Mouse (Mus musculus) neural tube, embryonic 12.5 days (tissue): ENCODE measurements around the gene Mier2. TPM values are rescaled to one million over a fixed set of nuclear protein-coding genes. Genes with fewer than 3 reads are reported as not detected.
A peak's percentile ranks its signal among the peaks of the same experiment; 100 is the strongest.

Experiments
- ATAC-seq: fragments of 200-750 bp; cut with Nextera tagmentation; 2 replicates; pipeline ENCODE4 v1.8.0; 2017; ENCODE audit warnings: low read depth, mild to moderate bottlenecking, moderate TSS enrichment, moderate library complexity; ENCODE audit not compliant: low FRiP score
- H3K27ac ChIP-seq: fragments of 300-500 bp; sonication (generic); 2 replicates; pipeline ENCODE4 v1.5.1; 2016
- H3K27me3 ChIP-seq: fragments of 300-500 bp; sonication (generic); replicated peaks from 2 replicates; pipeline ENCODE4 v1.6.1; 2016; ENCODE audit warnings: mild to moderate bottlenecking
- H3K36me3 ChIP-seq: fragments of 300-500 bp; sonication (generic); 2 replicates; pipeline ENCODE4 v1.6.1; 2016; ENCODE audit warnings: mild to moderate bottlenecking
- H3K4me1 ChIP-seq: fragments of 300-500 bp; sonication (generic); 2 replicates; pipeline ENCODE4 v1.6.1; 2016
- H3K4me2 ChIP-seq: fragments of 300-500 bp; sonication (generic); replicated peaks from 2 replicates; pipeline ENCODE4 v1.6.1; 2016; ENCODE audit warnings: mild to moderate bottlenecking
- H3K4me3 ChIP-seq: fragments of 300-500 bp; sonication (generic); 2 replicates; pipeline ENCODE4 v1.5.1; 2016
- H3K9ac ChIP-seq: fragments of 300-500 bp; sonication (generic); 2 replicates; pipeline ENCODE4 v1.6.1; 2016; ENCODE audit warnings: mild to moderate bottlenecking
- H3K9me3 ChIP-seq: fragments of 300-500 bp; sonication (generic); 2 replicates; pipeline ENCODE4 v1.6.1; 2016; ENCODE audit warnings: mild to moderate bottlenecking
- WGBS: fragments of 180-500 bp; shearing (Covaris S2); methylation state at CpG from one replicate; pipeline ENCODE4 v1.1.7; 2016; 5-methylcytosine and 5-hydroxymethylcytosine counted together
- polyA plus RNA-seq: library from polyadenylated mRNA; unstranded; fragments of >200 nt; fragmentation: Nextera tagmentation; extraction: Ambion mirVana; gene quantifications from 2 replicates; pipeline ENCODE4 v1.2.1, GENCODE M21; 2016

The Mier2 gene
- polyA plus RNA-seq, 1 experiment from 2014 or later, result 67.4 TPM

DNA sequence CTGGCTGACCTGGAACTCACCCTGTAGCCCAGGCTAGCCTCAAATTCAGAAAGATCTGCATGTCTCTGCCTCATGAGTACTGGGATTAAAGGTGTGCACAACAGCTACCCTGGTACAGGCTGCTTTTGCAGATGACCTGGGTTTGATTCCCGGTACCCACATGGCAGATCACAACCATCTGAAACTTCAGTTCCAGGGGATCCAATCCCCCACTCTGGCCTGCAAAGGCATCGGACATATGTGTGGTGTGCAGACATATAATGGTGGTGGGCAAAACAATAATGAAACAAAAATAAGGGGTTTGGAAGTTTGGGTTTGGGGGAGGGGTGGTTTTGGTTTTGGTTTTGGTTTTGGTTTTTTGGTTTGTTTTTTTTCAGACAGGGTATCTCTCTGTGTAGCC, 16.3 kb upstream of the Mier2 start:
- H3K27ac ChIP-seq, result no peak overlapping the region
- H3K36me3 ChIP-seq, result no peaks in the 10 kb centered on the region
- no peaks in the 10 kb centered on the region for H3K4me1 ChIP-seq
- H3K27me3 ChIP-seq, result no peaks in the 10 kb centered on the region
- no peaks in the 10 kb centered on the region for H3K9me3 ChIP-seq
- no peak overlapping the region for H3K9ac ChIP-seq
- no peak overlapping the region for H3K4me2 ChIP-seq
- no peak overlapping the region for H3K4me3 ChIP-seq
- no peak for ATAC-seq
- WGBS, result 92% methylated on average over 2 of the region's 2 CpGs

DNA sequence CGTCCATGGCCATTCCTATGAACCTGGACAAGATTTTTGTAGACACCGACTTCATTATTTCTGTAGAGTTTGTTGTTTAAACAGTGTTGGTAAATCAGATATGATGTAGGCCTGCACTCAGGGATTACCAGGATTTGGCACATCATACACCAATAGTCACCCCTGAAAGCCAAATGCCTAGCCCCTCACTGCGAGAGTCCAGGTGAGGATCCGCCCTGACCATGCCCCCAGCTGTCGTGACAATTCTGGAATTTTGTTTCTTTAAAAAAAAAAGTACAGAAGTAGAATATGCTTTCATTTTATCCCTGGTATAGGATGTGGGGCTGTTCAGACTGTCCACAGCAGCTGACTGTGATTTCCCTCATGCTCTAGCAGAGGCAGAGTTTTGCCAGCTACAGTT, 14.9 kb upstream of the Mier2 start:
- no peak for ATAC-seq
- peaks cover 4% of the 10 kb centered on the region; the same call in 1 of the 2 replicates for H3K9me3 ChIP-seq
- H3K27me3 ChIP-seq, result no peaks in the 10 kb centered on the region
- no peak overlapping the region for H3K27ac ChIP-seq
- H3K9ac ChIP-seq, result no peak overlapping the region
- no peak overlapping the region for H3K4me3 ChIP-seq
- 89% methylated on average over 5 of the region's 5 CpGs for WGBS
- H3K4me1 ChIP-seq, result no peaks in the 10 kb centered on the region
- H3K36me3 ChIP-seq, result no peaks in the 10 kb centered on the region
- no peak overlapping the region for H3K4me2 ChIP-seq

DNA sequence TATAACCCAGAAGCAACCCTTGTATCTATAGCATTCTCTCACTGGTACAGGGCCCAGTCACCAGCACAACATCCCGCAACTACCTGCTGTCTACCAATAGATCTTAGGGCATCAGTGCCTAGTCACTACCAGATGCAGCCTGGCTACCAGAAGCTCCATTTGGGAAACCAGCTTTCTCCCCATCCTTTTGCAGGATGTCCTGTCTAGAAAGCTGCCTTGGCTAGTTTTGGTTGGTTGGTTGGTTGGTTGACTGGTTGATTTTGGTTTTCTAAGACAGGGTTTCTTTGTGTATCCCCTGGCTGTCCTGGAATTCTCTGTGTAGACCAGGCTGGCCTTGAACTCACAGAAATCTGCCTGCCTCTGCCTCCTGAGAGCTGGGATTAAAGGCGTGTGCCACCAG, 4.7 kb upstream of the Mier2 start:
- Histone ChIP-seq H3K4me3 (no peak overlapping the region), H3K27me3 (no peaks in the 10 kb centered on the region), H3K36me3 (no peaks in the 10 kb centered on the region), H3K4me2 (no peak overlapping the region), H3K4me1 (no peaks in the 10 kb centered on the region; the same call in 1 of the 2 replicates), H3K9ac (no peak overlapping the region), H3K27ac (no peak overlapping the region), H3K9me3 (peaks cover 5% of the 10 kb centered on the region; the same call in 1 of the 2 replicates)
- no peak for ATAC-seq
- 87% methylated on average over 2 of the region's 2 CpGs for WGBS

DNA sequence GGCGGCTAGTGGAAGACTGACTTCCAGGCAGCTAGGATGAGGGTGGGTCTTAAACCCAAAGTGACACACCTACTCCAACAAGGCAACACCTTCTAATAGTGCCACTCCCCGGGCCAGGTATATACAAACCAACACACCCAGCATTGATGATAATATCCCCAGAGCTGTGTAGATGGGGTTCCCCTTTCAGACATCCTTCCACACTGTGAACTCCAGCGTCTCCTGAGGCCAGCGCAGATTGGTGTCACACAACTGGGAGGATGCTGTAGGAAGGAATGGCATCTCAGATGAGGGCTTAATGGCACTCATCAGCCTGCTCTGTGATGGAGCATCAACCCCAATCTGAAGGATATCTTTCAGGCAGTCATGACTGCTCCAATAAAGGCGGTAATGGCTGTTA, 2.5 kb upstream of the Mier2 start:
- Histone ChIP-seq H3K4me1 (peaks cover 18% of the 10 kb centered on the region), H3K4me2 (no peak overlapping the region), H3K9ac (no peak overlapping the region), H3K9me3 (no peaks in the 10 kb centered on the region), H3K4me3 (no peak overlapping the region), H3K27ac (no peak overlapping the region), H3K27me3 (no peaks in the 10 kb centered on the region), H3K36me3 (no peaks in the 10 kb centered on the region)
- no peak for ATAC-seq
- 93% methylated on average over 5 of the region's 5 CpGs for WGBS

DNA sequence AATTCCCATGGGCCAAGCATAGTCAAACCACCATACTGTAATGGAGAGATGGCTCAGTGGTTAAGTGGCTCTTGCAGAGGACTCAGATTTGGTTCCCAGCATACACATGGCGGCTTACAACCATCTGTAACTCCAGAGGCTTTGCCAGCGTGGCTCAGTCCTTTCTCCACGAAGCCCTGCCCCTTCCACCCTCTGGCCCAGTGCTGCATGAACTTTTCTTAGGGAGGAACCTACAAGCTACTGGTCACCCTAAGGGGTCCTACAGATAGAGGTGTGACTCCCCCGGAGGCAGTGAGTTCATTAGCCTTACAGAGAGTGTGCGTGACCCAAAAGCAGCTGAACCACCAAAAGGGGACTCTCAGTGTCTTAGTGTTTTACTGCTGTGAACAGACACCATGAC, 2.0 kb upstream of the Mier2 start:
- Histone ChIP-seq H3K36me3 (no peaks in the 10 kb centered on the region), H3K4me3 (no peak overlapping the region), H3K4me1 (peaks cover 22% of the 10 kb centered on the region), H3K9ac (no peak overlapping the region), H3K4me2 (no peak overlapping the region), H3K27ac (no peak overlapping the region), H3K9me3 (no peaks in the 10 kb centered on the region), H3K27me3 (no peaks in the 10 kb centered on the region)
- ATAC-seq, result no peak
- WGBS, result 93% methylated on average over 5 of the region's 5 CpGs

DNA sequence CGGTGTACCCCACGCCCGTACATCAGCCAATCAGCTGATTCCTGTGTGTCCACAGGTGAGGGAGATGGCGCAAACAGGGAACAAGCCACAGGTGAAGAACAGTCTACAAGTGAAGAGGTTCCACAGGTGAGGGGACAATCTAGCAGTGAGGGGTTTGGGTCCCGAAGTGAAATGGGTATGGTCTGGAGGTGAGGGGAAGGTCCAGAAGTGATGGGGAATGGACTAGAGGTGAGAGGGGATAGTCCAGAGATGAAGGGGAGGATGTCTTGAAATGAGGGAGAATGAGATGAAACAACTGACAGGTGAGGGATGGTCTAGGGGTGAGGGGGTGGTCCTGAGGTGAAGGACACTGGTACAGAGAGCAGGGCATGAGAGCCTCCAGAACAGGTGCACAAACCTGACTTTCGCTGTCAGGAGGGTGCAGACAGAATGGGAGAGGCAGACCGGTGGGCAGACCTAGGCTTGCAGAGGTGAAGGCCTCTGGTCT, 282 bp upstream of the Mier2 start:
- H3K9ac ChIP-seq, result peak overlapping the region; percentile 94
- peaks cover 22% of the 10 kb centered on the region for H3K4me1 ChIP-seq
- H3K9me3 ChIP-seq, result no peaks in the 10 kb centered on the region
- WGBS, result 25% methylated on average over 7 of the region's 7 CpGs
- H3K4me2 ChIP-seq, result peak overlapping the region; percentile 90
- ATAC-seq, result peak; percentile 14; the same call in 1 of the 2 replicates
- peak overlapping the region; percentile 95 for H3K4me3 ChIP-seq
- H3K27ac ChIP-seq, result no peak overlapping the region
- H3K36me3 ChIP-seq, result peaks cover under 1% of the 10 kb centered on the region
- no peaks in the 10 kb centered on the region for H3K27me3 ChIP-seq

DNA sequence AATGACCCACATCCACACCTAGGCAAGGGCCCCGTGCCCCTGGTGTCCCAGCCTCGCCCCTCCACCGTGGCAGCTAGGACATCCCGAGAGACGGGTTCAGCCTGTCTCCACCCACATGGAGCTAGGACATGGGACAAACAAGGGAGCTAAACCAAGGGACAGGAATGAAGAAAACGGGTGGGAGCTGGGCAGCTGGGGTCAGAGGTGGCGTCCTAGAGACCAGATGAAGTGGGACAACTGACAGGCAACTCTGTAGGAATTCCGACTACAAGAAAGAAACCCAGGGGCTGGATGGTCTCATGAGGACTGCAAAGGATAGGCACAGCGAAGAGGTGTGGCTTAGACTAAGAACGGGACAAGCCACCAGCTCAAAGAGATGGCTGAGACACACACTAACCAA, 1.3 kb downstream of the Mier2 start:
- peak overlapping the region; percentile 94; the same call in 1 of the 2 replicates for H3K9ac ChIP-seq
- H3K9me3 ChIP-seq, result no peaks in the 10 kb centered on the region
- H3K4me2 ChIP-seq, result peak overlapping the region; percentile 90
- peaks cover 22% of the 10 kb centered on the region for H3K4me1 ChIP-seq
- 0 out of 2 replicates have a peak, but pooled peaks have one; percentile 3 for ATAC-seq
- WGBS, result 44% methylated on average over 10 of the region's 10 CpGs
- no peak overlapping the region for H3K27ac ChIP-seq
- peak overlapping the region; percentile 95 for H3K4me3 ChIP-seq
- no peaks in the 10 kb centered on the region for H3K27me3 ChIP-seq
- peaks cover 17% of the 10 kb centered on the region for H3K36me3 ChIP-seq

DNA sequence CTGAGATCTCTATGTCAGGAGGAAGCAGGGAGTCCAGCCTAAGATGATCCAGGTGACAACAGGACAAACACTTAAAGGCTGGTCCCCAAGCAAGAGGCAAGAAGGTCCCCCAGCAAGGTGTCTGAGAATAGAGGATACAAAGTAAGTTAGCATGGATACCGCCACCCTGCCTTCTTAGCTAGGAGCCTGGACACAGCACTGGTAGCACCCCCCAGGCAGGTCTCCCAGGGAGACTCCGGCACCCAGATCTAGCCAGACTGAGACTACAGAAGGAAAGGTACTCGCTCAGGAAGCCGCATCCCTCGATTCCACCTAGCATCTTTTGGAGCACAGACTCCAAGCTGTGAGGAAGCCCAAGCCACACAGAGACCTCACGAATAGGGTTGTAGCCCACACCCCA, 1.8 kb downstream of the Mier2 start:
- Histone ChIP-seq H3K27me3 (no peaks in the 10 kb centered on the region), H3K4me3 (peak overlapping the region; percentile 95; the same call in 1 of the 2 replicates), H3K4me2 (peak overlapping the region; percentile 90), H3K9me3 (no peaks in the 10 kb centered on the region), H3K4me1 (peaks cover 22% of the 10 kb centered on the region), H3K36me3 (peaks cover 22% of the 10 kb centered on the region), H3K27ac (no peak overlapping the region), H3K9ac (no peak overlapping the region)
- ATAC-seq, result no peak
- 92% methylated on average over 6 of the region's 6 CpGs for WGBS

DNA sequence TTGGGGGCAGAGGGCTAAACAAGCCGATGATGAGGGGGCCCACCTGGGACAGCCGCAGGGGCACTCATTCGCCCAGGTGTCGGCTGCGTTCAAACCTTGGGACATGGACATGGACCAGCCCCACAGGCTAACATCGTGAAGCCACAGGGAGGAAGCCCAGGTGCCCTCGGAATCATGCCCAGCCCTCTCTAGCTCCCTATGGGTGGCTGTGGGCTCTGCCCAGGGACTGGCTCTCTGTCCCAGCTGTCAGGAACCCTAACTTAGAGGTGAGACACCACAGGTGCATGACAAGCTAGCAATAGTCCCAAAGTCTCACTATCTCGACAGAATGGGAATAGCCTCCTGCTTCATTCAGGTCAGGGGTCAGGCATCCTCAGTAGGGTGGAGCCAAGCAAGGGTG, 2.5 kb downstream of the Mier2 start:
- Histone ChIP-seq H3K9me3 (no peaks in the 10 kb centered on the region), H3K27me3 (no peaks in the 10 kb centered on the region), H3K4me3 (no peak overlapping the region), H3K9ac (no peak overlapping the region), H3K27ac (no peak overlapping the region), H3K36me3 (peaks cover 28% of the 10 kb centered on the region), H3K4me2 (no peak overlapping the region), H3K4me1 (peaks cover 22% of the 10 kb centered on the region)
- no peak for ATAC-seq
- WGBS, result 86% methylated on average over 8 of the region's 8 CpGs

DNA sequence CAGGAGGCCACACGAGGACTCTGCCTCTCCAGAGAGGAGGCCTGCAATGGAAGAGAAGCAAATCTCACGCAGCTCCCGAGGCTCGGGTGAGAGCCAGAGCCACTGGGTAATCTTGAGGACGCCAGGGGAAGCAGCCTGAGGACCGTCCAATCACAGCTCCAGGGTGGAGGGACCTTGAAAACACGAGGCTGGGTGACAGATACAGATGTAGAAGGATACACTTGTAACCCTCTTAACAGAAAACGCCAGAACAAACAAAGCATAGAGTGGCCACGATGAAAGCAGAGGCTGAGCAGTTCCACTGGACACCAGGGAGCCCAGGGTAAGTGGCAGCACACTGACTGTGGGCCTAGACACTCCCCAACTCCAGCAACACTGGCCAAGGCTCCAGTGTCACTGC, 4.6 kb downstream of the Mier2 start:
- Histone ChIP-seq H3K4me1 (peaks cover 22% of the 10 kb centered on the region), H3K36me3 (peaks cover 50% of the 10 kb centered on the region), H3K9me3 (no peaks in the 10 kb centered on the region), H3K27me3 (no peaks in the 10 kb centered on the region), H3K9ac (no peak overlapping the region), H3K4me3 (no peak overlapping the region), H3K27ac (no peak overlapping the region), H3K4me2 (no peak overlapping the region)
- ATAC-seq, result no peak
- WGBS, result 86% methylated on average over 9 of the region's 9 CpGs

DNA sequence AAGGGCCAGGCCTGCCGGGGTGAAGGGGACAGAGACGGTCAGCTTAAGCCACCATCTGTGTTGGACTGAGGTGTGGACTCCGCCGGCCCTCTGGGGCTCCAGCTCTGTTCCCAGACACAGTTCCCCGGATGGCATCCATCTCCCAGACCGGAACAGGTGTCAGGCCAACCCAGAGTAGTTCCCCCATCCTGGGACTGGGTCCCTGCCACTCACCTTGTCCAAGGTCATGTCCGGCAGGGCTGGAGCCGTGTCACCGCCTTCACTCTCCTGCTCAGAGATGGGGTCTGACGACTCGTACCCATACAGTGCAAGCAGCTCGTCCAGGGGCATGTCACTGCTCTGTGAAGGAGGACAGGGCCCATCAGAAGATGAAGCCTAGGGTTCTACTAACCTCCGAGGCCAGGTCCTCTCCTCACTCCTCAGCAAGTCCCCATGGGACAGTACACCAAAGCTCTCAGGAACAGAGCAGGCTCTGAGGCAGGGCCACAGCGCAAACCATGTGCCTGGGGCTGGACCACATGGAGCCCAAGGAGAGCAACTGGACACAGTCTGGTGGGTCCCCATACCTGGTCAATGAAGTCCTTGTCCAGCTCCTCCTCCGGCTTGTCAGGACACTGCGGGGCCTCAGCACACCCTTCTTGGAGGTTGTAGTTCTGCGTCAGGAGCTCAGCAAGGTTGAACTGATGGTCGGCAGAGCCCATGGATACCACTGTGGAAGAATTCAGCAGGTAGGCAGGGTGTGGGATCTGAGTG, 5.9 kb downstream of the Mier2 start:
- no peak for ATAC-seq
- H3K4me1 ChIP-seq, result peaks cover 20% of the 10 kb centered on the region
- no peak overlapping the region for H3K27ac ChIP-seq
- no peaks in the 10 kb centered on the region for H3K27me3 ChIP-seq
- no peak overlapping the region for H3K9ac ChIP-seq
- no peak overlapping the region for H3K4me2 ChIP-seq
- no peak overlapping the region for H3K4me3 ChIP-seq
- WGBS, result 96% methylated on average over 18 of the region's 18 CpGs
- H3K9me3 ChIP-seq, result no peaks in the 10 kb centered on the region
- H3K36me3 ChIP-seq, result peaks cover 62% of the 10 kb centered on the region

DNA sequence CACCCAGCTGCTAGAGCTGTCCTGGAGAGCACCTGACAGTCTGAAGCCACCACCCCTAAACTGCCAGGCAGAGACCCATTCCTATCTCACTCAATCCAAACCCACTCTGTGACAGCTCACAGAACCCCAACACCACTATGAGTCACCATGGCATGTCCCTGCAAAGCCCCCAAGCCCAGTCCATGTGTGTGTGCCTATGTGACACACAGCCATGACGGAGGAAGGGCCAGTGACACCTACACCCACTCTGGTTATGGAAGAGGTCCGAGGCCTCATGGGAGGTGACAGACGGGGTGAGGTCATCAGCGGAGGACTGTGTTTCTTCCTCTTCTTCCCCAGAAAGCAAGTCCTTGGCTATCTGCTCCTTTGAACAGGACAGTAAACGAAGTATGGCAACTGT, 6.5 kb downstream of the Mier2 start:
- Histone ChIP-seq H3K9me3 (no peaks in the 10 kb centered on the region), H3K27ac (no peak overlapping the region), H3K9ac (no peak overlapping the region), H3K4me3 (no peak overlapping the region), H3K36me3 (peaks cover 68% of the 10 kb centered on the region), H3K27me3 (no peaks in the 10 kb centered on the region), H3K4me1 (peaks cover 14% of the 10 kb centered on the region), H3K4me2 (no peak overlapping the region)
- 99% methylated on average over 5 of the region's 5 CpGs for WGBS
- ATAC-seq, result no peak
